ENCODE assay signal across 20 mouse cellular contexts in genomic region chr7:114883602-114884001, GRCm38 (mm10).
DNase-seq lines count a peak whose midpoint lies in the region; ATAC-seq and TF ChIP-seq lines count a peak whose summit lies in the region.
"Had no signal": no experiment of that assay in that cellular context is flagged by ENCODE, and none has a peak within 500 bp of the region (broad histone marks: within the 10 kb centered on the region; RNA-seq: fewer than 3 reads in every experiment).

No protein-coding gene starts in this region.

- DNase-seq in frontal cortex, postnatal 10 days (ENCODE audit: low spot score in 2 of 2): no peak
- DNase-seq in left cerebral cortex, adult 18-20 months (ENCODE audit: low spot score in 2 of 2): peak; percentile 3 to 7
- DNase-seq in left cerebral cortex, postnatal 36 days (ENCODE audit: low spot score in 2 of 2): no peak
- DNase-seq in layer of hippocampus, adult 2 months (ENCODE audit: low spot score in 2 of 2): peak; percentile 14 to 51
- DNase-seq in layer of hippocampus, postnatal 14 days (ENCODE audit: low spot score in 2 of 2): peak; percentile 9 to 70
- no peak for DNase-seq in urinary bladder, postnatal 14 days (ENCODE audit: low spot score)
- DNase-seq: adrenal gland, adult 2 months; gastrocnemius, postnatal 14 days; kidney, adult 8-10 months; kidney, postnatal 14 days; liver, embryonic 13.5 days; lung, embryonic 14.5 days; lung, postnatal 36 days; retina, postnatal 1 day; spleen, adult 18-20 months; thymus, postnatal 25 days had no signal

- H3K4me3 ChIP-seq in layer of hippocampus, adult 2 months: no peak overlapping the region
- H3K4me3 ChIP-seq: embryonic facial prominence, embryonic 10.5 days; forebrain, embryonic 15.5 days; limb, embryonic 13.5 days; liver, embryonic 13.5 days had no signal

- peak; percentile 47; the same call in 1 of the 2 replicates for ATAC-seq in frontal cortex, adult (ENCODE audit: low TSS enrichment)
- ATAC-seq: forebrain, embryonic 15.5 days had no signal

- H3K27ac ChIP-seq in layer of hippocampus, adult 2 months: no peak overlapping the region
- H3K27ac ChIP-seq: embryonic facial prominence, embryonic 10.5 days; forebrain, embryonic 15.5 days; liver, embryonic 13.5 days had no signal

- no peak for TF ChIP-seq CTCF in layer of hippocampus, adult 2 months (conservative IDR thresholded peaks at IDR 0.05)

- intact Hi-C loops in left cerebral cortex, postnatal 36 days (cut with DNase I): no loop called here

Comparison
In these comparisons a context has a peak if more than half of its experiments do, and no peak if none do; other contexts are left out.
1. DNase-seq: peak in left cerebral cortex, adult 18-20 months (2 of 2), layer of hippocampus, adult 2 months (2 of 2) and layer of hippocampus, postnatal 14 days (2 of 2); none in frontal cortex, postnatal 10 days (0 of 2), left cerebral cortex, postnatal 36 days (0 of 2) and urinary bladder, postnatal 14 days (single experiment).